Mouse (Mus musculus) E14TG2a.4 (cell line): ENCODE results near the gene Atp6v1g3.

Source experiments
- CTCF ChIP-seq: conservative IDR thresholded peaks from 2 replicates; pipeline ENCODE4 v1.5.1; 2014; ENCODE audit warnings: low read length
- POU5F1 ChIP-seq: IDR thresholded peaks from 2 replicates; pipeline ENCODE4 v1.6.1; 2014; ENCODE audit warnings: low read length, borderline replicate concordance

GRCm38 (mm10) chr1:138274930-138275329, 1.4 kb downstream of the Atp6v1g3 start:
- TF ChIP-seq CTCF (no peak), POU5F1 (no peak)
